Mouse (Mus musculus) cortical plate, adult 2 months (tissue): ENCODE data around the gene Gramd2. TPM values are rescaled to one million over a fixed set of nuclear protein-coding genes. Genes with fewer than 3 reads are reported as not detected.

Experiments used
- H3K27ac ChIP-seq: fragments of 200-500 bp; 2 replicates; pipeline ENCODE4 v1.5.1; 2012; ENCODE audit warnings: low read length, control low read depth, inconsistent platforms; ENCODE audit not compliant: insufficient read depth
- H3K4me1 ChIP-seq: fragments of 200-500 bp; 2 replicates; pipeline ENCODE4 v1.6.1; 2011; ENCODE audit warnings: low read length; ENCODE audit not compliant: control insufficient read depth, insufficient read depth
- H3K4me3 ChIP-seq: fragments of 200-500 bp; 2 replicates; pipeline ENCODE4 v1.5.1; 2011; ENCODE audit warnings: mild to moderate bottlenecking, low read length, control low read depth; ENCODE audit not compliant: insufficient read depth
- CTCF ChIP-seq: fragments of 200-500 bp; IDR thresholded peaks from 2 replicates; pipeline ENCODE4 v1.5.1; 2011; ENCODE audit warnings: mild to moderate bottlenecking, control low read depth, low read length; ENCODE audit not compliant: insufficient read depth; ENCODE audit errors: extremely low read depth
- POLR2A ChIP-seq: fragments of 200-500 bp; IDR thresholded peaks from 2 replicates; pipeline ENCODE4 v1.6.1; 2011; ENCODE audit warnings: mild to moderate bottlenecking, low read length, control low read depth; ENCODE audit not compliant: insufficient read depth; ENCODE audit errors: extremely low read depth
- polyA plus RNA-seq: library from polyadenylated mRNA; depleted of rRNA; stranded (reverse); fragments of >200 nt; gene quantifications from 2 replicates; pipeline ENCODE4 v1.2.3, GENCODE M21; 2012; rRNA removed

Gramd2 gene
- polyA plus RNA-seq: 18.7 and 18.9 TPM in 2 replicates

DNA sequence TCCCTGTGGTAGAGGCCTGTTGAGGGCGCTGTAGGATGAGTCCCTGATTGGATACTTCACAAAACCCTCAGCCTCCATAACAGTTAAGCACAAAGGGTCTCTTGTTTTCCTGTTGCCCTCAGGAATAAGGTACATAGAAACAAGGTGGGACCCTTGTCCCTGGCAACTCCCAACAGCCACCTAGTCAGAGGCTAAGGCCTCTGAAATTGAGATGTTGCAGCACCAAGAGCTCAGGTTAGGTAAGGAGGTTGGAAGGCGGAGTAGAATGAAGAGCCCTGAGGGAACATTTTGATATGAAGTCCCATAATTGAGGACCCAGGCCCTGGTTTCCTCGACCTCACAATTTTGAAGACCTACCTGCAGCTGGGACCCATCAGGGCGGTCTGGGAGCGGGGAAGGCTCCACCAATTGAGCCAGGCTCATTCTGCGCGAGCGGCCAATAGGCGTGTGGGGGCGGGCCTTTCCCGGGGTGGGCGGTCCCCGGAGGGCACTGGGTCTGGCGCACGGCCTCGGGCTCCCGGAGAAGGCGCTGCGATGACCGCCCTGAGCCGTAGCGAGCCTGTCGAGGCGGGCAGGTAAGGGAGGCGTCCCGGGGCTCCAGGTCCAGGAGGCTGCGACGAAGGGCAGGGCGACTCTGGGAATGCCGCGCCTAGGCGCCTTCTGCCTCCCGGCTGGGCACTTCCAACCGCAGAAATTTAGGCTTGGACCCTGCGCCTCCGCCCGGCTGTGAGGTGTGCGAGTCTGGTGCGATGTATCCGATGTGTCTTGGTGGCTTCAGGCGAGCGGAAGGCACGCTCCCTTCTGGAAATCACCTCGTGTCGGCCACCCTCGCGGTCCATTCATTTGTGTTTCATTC lies at the start of gene Gramd2:
TSS of gene Gramd2 (plus strand) at position 467 of the 856 bp plus-strand sequence.
- TF ChIP-seq POLR2A: peak; percentile 47; the same call in 1 of the 2 replicates
- 0 out of 2 replicates have a peak, but pooled peaks have one; percentile 0 for TF ChIP-seq CTCF

DNA sequence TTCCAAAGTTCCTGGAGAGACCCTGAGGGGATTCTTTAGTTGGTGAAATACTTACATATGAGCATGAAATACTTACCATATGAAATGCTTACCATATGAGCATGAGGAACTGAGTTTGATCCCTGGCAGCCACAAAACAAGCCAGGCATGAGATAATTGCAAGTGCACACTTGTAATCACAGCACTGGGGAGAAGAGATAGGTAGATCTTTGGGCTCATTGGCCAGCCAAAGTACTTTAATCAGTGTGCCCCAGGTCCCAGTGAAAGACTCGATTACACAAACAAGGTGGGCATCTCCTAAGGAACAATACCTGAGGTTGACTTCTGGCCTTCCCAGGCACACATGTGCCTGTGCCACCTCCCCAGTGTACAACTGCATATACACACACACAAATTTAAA lies 41.6 kb upstream of the Gramd2 start:
- no peaks in the 10 kb centered on the region for H3K4me1 ChIP-seq
- no peak overlapping the region for H3K27ac ChIP-seq
- TF ChIP-seq POLR2A (no peak), CTCF (no peak)
- no peak overlapping the region for H3K4me3 ChIP-seq

More for the DNA sequence above, at the start of gene Gramd2:
- H3K4me1 ChIP-seq: no peaks in the 10 kb centered on the region; the same call in 1 of the 2 replicates
- no peak within 1 kb of the TSS for H3K27ac ChIP-seq
- peak within 1 kb of the TSS; percentile 49 for H3K4me3 ChIP-seq

DNA sequence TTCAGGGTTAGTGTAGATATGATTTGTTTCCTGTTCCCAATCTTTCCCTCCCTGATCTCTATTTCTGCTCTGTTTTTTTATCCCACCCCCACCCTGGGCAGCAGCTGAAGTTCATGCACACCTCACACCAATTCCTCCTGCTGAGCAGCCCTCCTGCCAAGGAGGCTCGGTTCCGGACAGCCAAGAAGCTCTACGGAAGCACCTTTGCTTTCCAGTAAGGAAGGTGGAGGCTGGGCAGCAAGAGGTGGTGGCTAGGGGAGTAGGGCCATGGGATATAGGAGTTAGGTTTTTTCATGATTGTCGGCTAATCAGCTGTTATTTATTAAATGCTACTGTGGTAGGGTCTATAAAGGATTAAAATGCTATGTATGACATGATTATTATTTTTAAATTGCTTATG lies 40.0 kb upstream of the Gramd2 start:
- H3K4me3 ChIP-seq: no peak overlapping the region
- H3K4me1 ChIP-seq: no peaks in the 10 kb centered on the region
- TF ChIP-seq CTCF (no peak), POLR2A (no peak)
- no peak overlapping the region for H3K27ac ChIP-seq

DNA sequence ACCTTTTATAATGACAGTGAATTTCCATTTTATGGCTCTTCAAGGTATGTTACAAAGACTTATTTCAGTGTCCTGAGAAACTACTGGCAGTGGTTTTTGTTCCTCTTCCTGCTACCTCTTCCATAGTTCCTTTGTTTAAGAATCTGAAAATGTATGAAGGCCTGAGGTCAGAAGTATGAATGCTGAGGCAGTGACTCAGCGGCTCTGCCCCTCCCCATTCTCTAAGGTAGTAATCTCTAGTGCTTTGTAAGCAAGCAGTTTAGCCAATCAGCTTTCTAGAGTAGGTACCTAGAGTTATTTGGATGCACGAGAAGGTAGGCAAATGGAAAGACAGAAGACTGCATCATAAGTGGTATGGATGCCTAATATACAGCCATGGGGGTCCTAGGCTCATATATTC lies 38.6 kb upstream of the Gramd2 start:
- H3K27ac ChIP-seq: no peak overlapping the region

DNA sequence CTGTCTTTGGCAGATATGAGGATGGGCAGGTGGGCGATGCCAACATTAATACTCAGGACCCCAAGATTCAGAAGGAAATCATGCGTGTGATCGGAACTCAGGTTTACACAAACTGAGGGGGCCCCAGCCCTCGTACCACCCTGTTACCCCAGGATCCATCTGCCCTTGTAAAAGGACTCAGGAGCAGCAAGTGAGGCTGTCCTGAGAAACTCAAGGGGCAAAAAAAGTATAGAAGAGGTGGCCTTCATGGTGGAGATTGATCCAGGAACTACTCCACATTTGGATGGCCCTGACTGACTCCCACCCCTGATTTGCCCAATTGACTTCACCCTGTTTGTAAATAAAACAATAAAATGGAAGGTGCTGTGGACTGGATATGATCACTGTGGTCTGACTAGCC lies 30.0 kb upstream of the Gramd2 start:
- no peak for TF ChIP-seq CTCF
- TF ChIP-seq POLR2A: no peak
- Histone ChIP-seq H3K4me1 (no peaks in the 10 kb centered on the region; the same call in 1 of the 2 replicates), H3K27ac (no peak overlapping the region), H3K4me3 (no peak overlapping the region)

More for the DNA sequence above, 38.6 kb upstream of the Gramd2 start:
- H3K4me1 ChIP-seq: no peaks in the 10 kb centered on the region
- no peak overlapping the region for H3K4me3 ChIP-seq
- no peak for TF ChIP-seq CTCF
- TF ChIP-seq POLR2A: no peak

DNA sequence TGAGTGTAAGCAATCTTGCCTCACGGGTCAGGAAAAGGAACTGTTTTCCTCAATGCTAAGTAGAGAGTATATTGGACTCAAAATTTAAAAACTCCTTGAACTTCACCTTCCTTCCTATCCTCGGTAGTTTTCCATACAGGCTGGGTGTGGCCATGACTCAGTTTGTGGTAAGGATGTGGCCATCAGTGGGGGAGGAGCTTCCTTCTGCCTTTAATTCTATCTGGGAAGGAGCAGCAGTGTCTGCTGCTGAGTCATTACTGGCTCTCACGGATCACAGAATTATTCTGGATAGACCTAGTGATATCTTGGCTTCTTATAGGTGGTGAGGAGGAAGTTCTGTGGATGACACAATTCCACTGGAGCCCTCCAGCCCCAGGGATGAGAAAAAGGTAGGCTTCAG lies 26.6 kb upstream of the Gramd2 start:
- H3K27ac ChIP-seq: no peak overlapping the region; the same call in 1 of the 2 replicates
- H3K4me1 ChIP-seq: no peaks in the 10 kb centered on the region; the same call in 1 of the 2 replicates
- H3K4me3 ChIP-seq: no peak overlapping the region
- TF ChIP-seq POLR2A: no peak
- no peak for TF ChIP-seq CTCF

DNA sequence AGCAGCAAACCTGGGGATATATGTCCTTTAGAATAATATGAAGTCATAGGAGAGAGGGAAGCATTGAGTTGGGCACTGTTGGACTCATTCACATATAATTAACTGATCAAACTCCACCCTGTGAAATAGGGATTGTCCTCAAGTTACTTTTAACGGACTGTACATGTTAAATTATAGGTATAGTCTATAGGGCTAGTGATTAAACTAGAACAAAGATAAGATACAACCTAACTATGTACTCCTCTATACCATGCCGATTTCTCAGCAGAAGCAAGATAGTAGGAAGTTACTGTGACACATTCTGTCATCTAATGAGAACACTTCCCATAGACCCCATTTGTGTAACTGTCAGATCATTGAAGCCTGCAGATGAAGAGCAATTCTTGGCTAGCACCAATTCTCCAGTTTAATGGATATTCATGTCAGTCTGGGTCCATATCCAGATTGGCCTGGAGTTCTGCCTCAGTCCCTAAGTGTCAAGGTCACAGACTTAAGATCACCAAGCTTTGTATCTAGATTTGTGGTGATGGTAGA lies 25.4 kb upstream of the Gramd2 start:
- Histone ChIP-seq H3K4me1 (no peaks in the 10 kb centered on the region; the same call in 1 of the 2 replicates), H3K4me3 (no peak overlapping the region), H3K27ac (no peak overlapping the region)
- TF ChIP-seq POLR2A (no peak), CTCF (no peak)

DNA sequence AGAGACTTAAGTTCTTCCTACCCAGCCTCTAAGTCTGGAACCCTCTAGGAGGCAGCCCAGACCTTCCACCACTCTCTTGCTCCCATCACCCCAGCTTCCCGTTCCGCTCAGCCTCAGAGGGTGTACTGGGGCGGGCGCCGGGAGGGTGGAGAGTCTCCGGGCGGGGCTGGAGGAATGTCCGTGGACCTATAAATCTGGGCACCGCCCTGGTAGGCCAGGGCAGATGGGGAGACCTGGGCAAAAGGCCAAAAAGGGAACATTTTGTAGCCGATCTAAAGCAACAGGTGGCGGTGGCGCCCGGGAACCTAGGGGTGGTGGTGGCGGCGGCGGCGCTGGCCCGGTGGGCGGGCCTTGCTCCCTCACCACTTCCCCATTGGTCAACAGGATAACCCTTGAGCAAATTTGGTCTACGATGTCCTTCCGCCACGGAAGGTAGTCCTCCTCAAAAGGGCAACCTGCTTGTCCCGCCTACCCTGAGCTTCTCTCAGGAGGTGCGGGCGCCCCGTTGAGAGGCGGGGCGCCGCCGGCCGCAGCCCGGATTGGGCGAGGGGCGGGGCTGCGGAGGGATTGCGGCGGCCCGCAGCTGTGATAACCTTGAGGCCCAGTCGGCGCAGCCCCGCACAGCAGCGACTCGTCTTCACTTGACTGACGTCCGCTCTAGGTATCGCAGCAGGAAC lies 23.8 kb upstream of the Gramd2 start, which contains the start of gene Pkm:
TSS of gene Pkm (plus strand) at position 411 of the 677 bp plus-strand sequence.
- Histone ChIP-seq H3K4me1 (peaks cover 8% of the 10 kb centered on the region), H3K27ac (peak within 1 kb of the TSS; percentile 91), H3K4me3 (peak within 1 kb of the TSS; percentile 93)
- TF ChIP-seq CTCF: 0 out of 2 replicates have a peak, but pooled peaks have one; percentile 6
- TF ChIP-seq POLR2A: peak; percentile 98
